Mouse (Mus musculus) heart, embryonic 13.5 days (tissue): ENCODE measurements at regions not wholly inside any gene's neighbourhood (a gene's known extent, or its start where the extent isn't known, plus 50 kb on each side); places are given as distances from the start of the nearest gene placed in this dataset.

Experiments used
- ATAC-seq: fragments of 200-750 bp; cut with Nextera tagmentation; 2 replicates; pipeline ENCODE4 v1.8.0; 2017; ENCODE audit warnings: moderate TSS enrichment; ENCODE audit not compliant: insufficient number of reproducible peaks, low FRiP score, low TSS enrichment; ENCODE audit errors: extremely low read depth
- H3K27ac ChIP-seq: fragments of 300-500 bp; sonication (generic); replicated peaks from 2 replicates; pipeline ENCODE4 v1.5.1; 2015; ENCODE audit warnings: moderate library complexity, mild to moderate bottlenecking, inconsistent platforms
- H3K27me3 ChIP-seq: fragments of 300-500 bp; sonication (generic); replicated peaks from 2 replicates; pipeline ENCODE4 v1.6.1; 2015; ENCODE audit warnings: mild to moderate bottlenecking, inconsistent platforms
- H3K36me3 ChIP-seq: fragments of 300-500 bp; sonication (generic); 2 replicates; pipeline ENCODE4 v1.6.1; 2015; ENCODE audit warnings: mild to moderate bottlenecking, inconsistent platforms
- H3K4me1 ChIP-seq: fragments of 300-500 bp; sonication (generic); 2 replicates; pipeline ENCODE4 v1.6.1; 2015; ENCODE audit warnings: inconsistent platforms
- H3K4me2 ChIP-seq: fragments of 300-500 bp; sonication (generic); 2 replicates; pipeline ENCODE4 v1.6.1; 2015; ENCODE audit warnings: inconsistent platforms, mild to moderate bottlenecking, moderate library complexity
- H3K4me3 ChIP-seq: fragments of 300-500 bp; sonication (generic); 2 replicates; pipeline ENCODE4 v1.5.1; 2015; ENCODE audit warnings: moderate library complexity, mild to moderate bottlenecking, inconsistent platforms
- H3K9ac ChIP-seq: fragments of 300-500 bp; sonication (generic); 2 replicates; pipeline ENCODE4 v1.6.1; 2015; ENCODE audit warnings: inconsistent platforms, mild to moderate bottlenecking, moderate library complexity
- H3K9me3 ChIP-seq: fragments of 300-500 bp; sonication (generic); 2 replicates; pipeline ENCODE4 v1.6.1; 2016; ENCODE audit warnings: inconsistent platforms
- WGBS: fragments of 180-500 bp; shearing (Covaris S2); methylation state at CpG from one replicate; pipeline ENCODE4 v1.1.7; 2015; ENCODE audit warnings: mixed read lengths; 5-methylcytosine and 5-hydroxymethylcytosine counted together

DNA sequence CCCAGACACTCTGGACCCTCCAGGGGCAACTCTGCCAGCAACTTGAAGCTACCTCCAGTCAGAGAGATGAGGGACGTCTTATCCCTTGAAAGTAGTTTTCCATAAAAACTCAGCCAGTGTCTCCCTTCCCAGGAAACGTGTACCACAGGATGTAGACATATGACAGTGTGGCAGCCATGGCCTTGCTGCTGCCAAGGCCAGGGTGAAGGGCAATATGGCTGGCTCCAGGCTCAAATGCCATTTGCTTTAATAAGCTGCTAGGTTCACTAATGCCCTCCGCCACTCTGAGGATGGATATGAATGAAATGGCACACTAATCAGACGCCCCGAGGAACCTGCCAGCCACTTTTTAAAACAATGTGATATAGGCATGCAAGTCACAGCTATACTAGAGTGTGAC lies 241.2 kb upstream of the Prox1 start:
- Histone ChIP-seq H3K27ac (no peak overlapping the region), H3K4me2 (no peak overlapping the region), H3K27me3 (0 out of 2 replicates have a peak, but pooled peaks cover 6% of the 10 kb centered on the region), H3K36me3 (no peaks in the 10 kb centered on the region), H3K9me3 (no peaks in the 10 kb centered on the region), H3K4me1 (no peaks in the 10 kb centered on the region), H3K4me3 (no peak overlapping the region), H3K9ac (no peak overlapping the region)
- ATAC-seq = no peak
- 79% methylated on average over 5 of the region's 5 CpGs for WGBS

DNA sequence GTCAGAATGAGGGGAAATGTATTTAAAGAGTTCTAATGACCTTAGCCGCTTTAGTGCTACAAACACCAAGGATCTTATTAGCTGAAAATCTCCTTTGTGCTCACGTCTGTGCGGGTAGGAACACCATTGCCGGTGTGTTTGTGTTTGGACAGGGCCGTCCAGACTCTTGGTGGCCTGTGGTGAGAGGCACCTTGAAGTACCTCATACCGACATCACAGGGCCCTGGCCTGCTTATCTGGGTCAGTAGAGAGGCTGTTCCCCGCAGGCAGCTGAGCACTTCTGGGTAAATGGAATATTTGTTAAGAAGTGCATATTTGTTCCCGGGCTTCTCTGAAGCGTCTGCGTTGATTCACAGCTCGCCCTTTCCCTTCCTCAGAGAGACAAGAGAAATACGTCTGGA lies 232.8 kb upstream of the Prox1 start:
- WGBS = 32% methylated on average over 12 of the region's 12 CpGs
- no peak for ATAC-seq
- Histone ChIP-seq H3K4me3 (no peak overlapping the region), H3K9me3 (no peaks in the 10 kb centered on the region), H3K4me1 (peaks cover 8% of the 10 kb centered on the region; the same call in 1 of the 2 replicates), H3K4me2 (no peak overlapping the region), H3K27ac (no peak overlapping the region), H3K9ac (no peak overlapping the region), H3K36me3 (no peaks in the 10 kb centered on the region), H3K27me3 (peaks cover 8% of the 10 kb centered on the region; the same call in 1 of the 2 replicates)

- WGBS = 44% methylated on average over 6 of the region's 6 CpGs
- no peaks in the 10 kb centered on the region for H3K9me3 ChIP-seq
Observed at GRCm38 (mm10) chr1:190398308-190398707, 227.8 kb upstream of the Prox1 start.

GRCm38 (mm10) chr1:190397811-190398210 lies 227.3 kb upstream of the Prox1 start:
- H3K27ac ChIP-seq = no peak overlapping the region
- no peaks in the 10 kb centered on the region for H3K9me3 ChIP-seq
- 44% methylated on average over 2 of the region's 2 CpGs for WGBS
- no peaks in the 10 kb centered on the region for H3K36me3 ChIP-seq
- no peaks in the 10 kb centered on the region for H3K4me1 ChIP-seq
- no peak overlapping the region for H3K4me3 ChIP-seq
- no peak overlapping the region for H3K4me2 ChIP-seq
- ATAC-seq = no peak
- H3K9ac ChIP-seq = no peak overlapping the region
- H3K27me3 ChIP-seq = peaks cover 8% of the 10 kb centered on the region; the same call in 1 of the 2 replicates

More at GRCm38 (mm10) chr1:190398308-190398707, 227.8 kb upstream of the Prox1 start:
- H3K4me3 ChIP-seq = no peak overlapping the region
- H3K4me2 ChIP-seq = no peak overlapping the region
- peaks cover 1% of the 10 kb centered on the region; the same call in 1 of the 2 replicates for H3K4me1 ChIP-seq
- H3K9ac ChIP-seq = no peak overlapping the region
- peaks cover 8% of the 10 kb centered on the region; the same call in 1 of the 2 replicates for H3K27me3 ChIP-seq
- ATAC-seq = no peak
- no peaks in the 10 kb centered on the region for H3K36me3 ChIP-seq
- H3K27ac ChIP-seq = no peak overlapping the region

DNA sequence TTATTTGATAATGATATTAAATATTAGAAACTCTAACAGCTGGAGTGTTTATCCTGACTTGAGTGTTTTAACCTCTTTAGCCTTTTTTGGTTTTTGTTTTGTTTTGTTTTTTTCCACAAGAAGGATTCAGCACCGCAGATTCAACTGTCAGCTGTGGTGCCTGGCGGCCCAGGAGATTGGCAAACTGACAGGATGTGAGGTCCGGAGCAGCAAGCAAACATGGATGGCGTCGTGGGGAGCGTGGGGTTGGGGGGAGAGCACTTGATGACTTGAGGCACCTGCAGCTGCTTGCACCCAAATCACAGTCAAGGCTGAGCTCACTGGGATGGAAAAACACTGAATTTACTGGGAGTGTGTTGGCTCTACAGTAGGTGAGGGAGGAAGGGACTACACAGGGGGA lies 222.5 kb upstream of the Prox1 start:
- Histone ChIP-seq H3K4me1 (no peaks in the 10 kb centered on the region), H3K9ac (no peak overlapping the region), H3K27me3 (no peaks in the 10 kb centered on the region), H3K27ac (no peak overlapping the region), H3K36me3 (no peaks in the 10 kb centered on the region), H3K9me3 (no peaks in the 10 kb centered on the region), H3K4me3 (no peak overlapping the region), H3K4me2 (no peak overlapping the region)
- ATAC-seq = no peak
- 71% methylated on average over 6 of the region's 6 CpGs for WGBS

DNA sequence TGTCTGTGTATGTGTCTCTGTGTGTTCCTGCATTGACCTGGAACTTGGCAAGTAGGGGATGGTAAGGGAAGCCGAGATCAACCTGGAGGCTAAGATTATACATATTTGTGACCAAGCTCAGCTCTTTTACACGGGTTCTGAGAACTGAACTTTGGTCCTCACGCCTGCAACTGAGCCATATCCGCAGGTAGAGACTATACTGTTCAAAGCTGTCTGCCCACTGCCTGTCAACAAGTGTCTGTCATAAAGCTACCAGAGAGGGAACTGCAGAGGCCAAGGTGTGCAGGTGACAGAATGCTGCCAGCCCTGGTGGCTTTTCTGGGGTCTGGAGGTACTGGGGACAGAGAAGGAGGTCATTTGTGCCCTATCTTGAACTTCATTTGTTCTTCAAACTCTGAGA lies 218.3 kb upstream of the Prox1 start:
- Histone ChIP-seq H3K9ac (no peak overlapping the region), H3K27me3 (no peaks in the 10 kb centered on the region), H3K4me2 (no peak overlapping the region), H3K4me3 (no peak overlapping the region), H3K4me1 (no peaks in the 10 kb centered on the region), H3K27ac (no peak overlapping the region), H3K9me3 (no peaks in the 10 kb centered on the region), H3K36me3 (no peaks in the 10 kb centered on the region)
- no peak for ATAC-seq
- WGBS = 80% methylated on average over 4 of the region's 4 CpGs

- WGBS = 82% methylated on average over 12 of the region's 12 CpGs
- Histone ChIP-seq H3K27me3 (peaks cover 5% of the 10 kb centered on the region; the same call in 1 of the 2 replicates), H3K4me2 (no peak overlapping the region), H3K9ac (no peak overlapping the region), H3K36me3 (no peaks in the 10 kb centered on the region), H3K27ac (no peak overlapping the region), H3K9me3 (no peaks in the 10 kb centered on the region), H3K4me3 (no peak overlapping the region), H3K4me1 (0 out of 2 replicates have a peak, but pooled peaks cover 4% of the 10 kb centered on the region)
- ATAC-seq = no peak
Observed at GRCm38 (mm10) chr1:190384555-190384954, 214.0 kb upstream of the Prox1 start.

DNA sequence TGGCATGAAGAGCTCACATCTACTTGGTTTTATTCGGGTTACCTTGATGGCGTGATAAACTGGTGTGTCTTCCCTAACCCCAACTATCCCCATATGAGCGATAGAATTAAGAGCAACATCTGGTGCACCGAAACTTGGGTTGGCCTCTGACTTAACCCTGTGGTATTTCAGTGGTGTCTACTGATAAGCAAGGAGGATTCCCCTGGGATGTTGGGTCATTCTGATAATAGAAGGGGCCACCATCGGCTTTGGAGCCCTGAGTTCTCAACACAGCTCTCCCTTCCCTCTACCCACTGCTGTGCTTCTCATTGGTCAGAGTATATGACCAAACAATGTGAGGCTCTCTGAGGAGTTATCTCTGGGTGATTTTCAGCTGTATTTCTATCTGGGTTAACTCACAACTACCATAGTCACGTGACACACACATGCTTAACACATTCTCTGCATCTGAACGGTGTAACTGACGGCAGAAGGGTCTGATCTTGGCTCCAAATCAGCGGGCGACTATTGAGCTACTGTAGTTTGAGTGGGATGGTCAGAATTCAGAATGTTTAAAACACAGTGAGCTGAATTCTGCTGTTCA lies 212.8 kb upstream of the Prox1 start:
- 0 out of 2 replicates have a peak, but pooled peaks cover 4% of the 10 kb centered on the region for H3K4me1 ChIP-seq
- no peaks in the 10 kb centered on the region for H3K36me3 ChIP-seq
- 54% methylated on average over 10 of the region's 10 CpGs for WGBS
- no peaks in the 10 kb centered on the region for H3K9me3 ChIP-seq
- H3K9ac ChIP-seq = no peak overlapping the region
- H3K27ac ChIP-seq = no peak overlapping the region
- peaks cover 5% of the 10 kb centered on the region; the same call in 1 of the 2 replicates for H3K27me3 ChIP-seq
- no peak overlapping the region for H3K4me2 ChIP-seq
- no peak overlapping the region for H3K4me3 ChIP-seq
- ATAC-seq = no peak

DNA sequence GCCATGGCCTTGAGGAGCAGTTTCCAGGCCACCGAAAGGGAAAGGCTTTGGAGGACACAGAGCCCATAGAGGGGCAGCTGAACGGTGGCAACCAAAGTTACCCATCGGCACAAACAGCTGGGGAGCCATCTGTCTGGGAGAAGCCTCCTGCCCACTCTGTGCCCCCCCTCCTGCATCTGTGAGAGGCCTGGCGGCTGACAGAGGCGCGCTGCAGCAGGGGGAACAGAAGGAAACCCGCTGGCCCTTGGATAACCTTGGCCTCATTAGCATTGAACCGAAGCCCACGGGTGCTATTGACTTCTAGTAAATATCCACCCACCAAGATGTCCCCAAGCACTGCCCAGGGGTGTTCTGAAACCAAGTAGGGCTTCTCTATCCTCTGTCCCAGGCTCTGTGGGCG lies 209.6 kb upstream of the Prox1 start:
- Histone ChIP-seq H3K4me2 (no peak overlapping the region), H3K9me3 (no peaks in the 10 kb centered on the region), H3K9ac (no peak overlapping the region), H3K4me3 (no peak overlapping the region), H3K36me3 (no peaks in the 10 kb centered on the region), H3K27ac (no peak overlapping the region), H3K4me1 (peaks cover 5% of the 10 kb centered on the region; the same call in 1 of the 2 replicates), H3K27me3 (peaks cover 14% of the 10 kb centered on the region)
- no peak for ATAC-seq
- WGBS = 56% methylated on average over 10 of the region's 10 CpGs

GRCm38 (mm10) chr1:190375160-190375880 lies 204.8 kb upstream of the Prox1 start:
- Histone ChIP-seq H3K9ac (no peak overlapping the region), H3K4me3 (no peak overlapping the region), H3K4me2 (no peak overlapping the region), H3K9me3 (no peaks in the 10 kb centered on the region), H3K4me1 (peaks cover 8% of the 10 kb centered on the region; the same call in 1 of the 2 replicates), H3K27ac (no peak overlapping the region), H3K27me3 (peaks cover 15% of the 10 kb centered on the region; the same call in 1 of the 2 replicates), H3K36me3 (no peaks in the 10 kb centered on the region)
- ATAC-seq = no peak
- WGBS = 62% methylated on average over 22 of the region's 22 CpGs

DNA sequence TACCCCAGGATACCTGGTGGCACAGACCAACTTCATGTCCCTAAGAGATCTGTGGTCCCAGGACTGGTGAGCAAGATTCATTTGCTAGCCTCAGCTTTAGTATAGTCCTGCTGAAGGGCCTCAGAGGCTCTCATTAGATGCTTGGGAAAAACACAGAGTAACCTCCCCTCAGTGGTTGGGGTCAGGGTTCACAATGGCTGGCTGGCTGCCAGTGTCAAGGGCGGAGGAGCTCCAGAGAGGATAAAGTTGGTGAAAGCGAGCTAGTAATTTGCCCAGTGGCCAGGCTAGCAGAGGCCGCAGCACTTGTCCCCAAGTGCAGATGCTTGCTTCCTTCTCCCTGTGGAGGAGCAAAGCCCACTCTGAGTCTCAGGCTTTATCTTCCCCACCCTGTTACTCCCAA lies 203.8 kb upstream of the Prox1 start:
- H3K27me3 ChIP-seq = peaks cover 10% of the 10 kb centered on the region; the same call in 1 of the 2 replicates
- no peak overlapping the region for H3K4me2 ChIP-seq
- no peak overlapping the region for H3K9ac ChIP-seq
- H3K9me3 ChIP-seq = no peaks in the 10 kb centered on the region
- H3K4me1 ChIP-seq = peaks cover 8% of the 10 kb centered on the region; the same call in 1 of the 2 replicates
- H3K4me3 ChIP-seq = no peak overlapping the region
- no peak for ATAC-seq
- WGBS = 41% methylated on average over 3 of the region's 3 CpGs
- no peaks in the 10 kb centered on the region for H3K36me3 ChIP-seq
- H3K27ac ChIP-seq = no peak overlapping the region
